Mouse (Mus musculus): Measurements from ENCODE around the gene Cog6. TPM values are rescaled to one million over a fixed set of nuclear protein-coding genes. Genes with fewer than 3 reads are reported as not detected.
A peak's percentile ranks its signal among the peaks of the same experiment; 100 is the strongest.
"Not testable (repeated sequence)": the region's sequence is repeated elsewhere in the genome, so short reads cannot be mapped to it uniquely, and the experiment has no call there.

Gene Cog6
- total RNA-seq, 2 experiments from 2014 or later, result 35.7 to 43.9 TPM

DNA sequence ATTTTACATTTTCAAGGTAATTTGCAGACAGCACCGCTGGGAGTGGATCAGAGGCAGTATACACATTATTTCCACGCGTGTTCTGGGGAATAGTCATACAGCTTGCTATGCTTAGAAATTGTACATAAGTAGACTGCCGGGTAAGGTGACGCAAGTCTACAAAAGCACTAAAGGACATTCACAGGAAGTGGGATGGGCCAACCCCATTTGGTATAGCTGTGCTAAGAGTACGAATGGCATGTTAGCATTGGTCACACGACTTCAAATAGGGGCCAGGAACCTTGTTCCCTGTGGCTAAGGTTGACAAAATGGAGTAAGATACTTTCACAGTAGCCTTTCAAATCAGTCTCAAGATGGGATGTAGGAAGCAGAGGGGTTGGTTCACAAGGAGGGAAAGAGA lies 19.9 kb upstream of the Cog6 start:
- no peak for DNase-seq (ENCODE audit: low spot score in 2 of 2)
- intact Hi-C loops (cut with DNase I), result no loop called here

- DNase-seq (ENCODE audit: low spot score in 2 of 2), result no peak
- intact Hi-C loops (cut with DNase I), result no loop called here
Measured at GRCm38 (mm10) chr3:53036076-53036475, 19.0 kb upstream of the Cog6 start.

GRCm38 (mm10) chr3:53033448-53033847 lies 16.4 kb upstream of the Cog6 start:
- intact Hi-C loops (cut with DNase I), result no loop called here
- DNase-seq (ENCODE audit: low spot score in 2 of 2), result no peak

GRCm38 (mm10) chr3:53032432-53032831 lies 15.4 kb upstream of the Cog6 start:
- intact Hi-C loops (cut with DNase I), result no loop called here
- no peak for DNase-seq (ENCODE audit: low spot score in 2 of 2)

DNA sequence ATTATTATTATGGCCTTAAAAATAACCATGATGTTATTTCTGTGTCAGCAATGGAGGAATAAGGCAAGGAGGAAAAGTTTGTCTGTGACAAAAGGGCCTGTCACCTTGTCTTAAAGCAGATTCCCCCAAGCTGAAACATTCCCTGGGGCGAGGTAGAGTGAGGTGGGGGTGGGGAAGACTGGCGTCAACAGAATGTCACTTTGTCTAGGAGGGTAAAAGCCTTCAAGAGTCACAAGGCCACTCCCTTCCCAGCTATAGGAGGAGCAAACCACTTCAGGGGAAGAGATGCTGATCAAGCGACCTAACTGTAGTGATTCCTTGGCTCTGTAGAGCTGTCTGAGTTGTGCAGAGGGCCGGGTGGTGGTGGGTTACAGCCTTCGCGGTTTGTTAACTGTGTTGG lies 14.5 kb upstream of the Cog6 start:
- intact Hi-C loops (cut with DNase I), result no loop called here
- no peak for DNase-seq (ENCODE audit: low spot score in 2 of 2)

GRCm38 (mm10) chr3:53029046-53029445 lies 12.0 kb upstream of the Cog6 start:
- intact Hi-C loops (cut with DNase I), result no loop called here
- DNase-seq (ENCODE audit: low spot score in 2 of 2), result peak; percentile 52 to 68

DNA sequence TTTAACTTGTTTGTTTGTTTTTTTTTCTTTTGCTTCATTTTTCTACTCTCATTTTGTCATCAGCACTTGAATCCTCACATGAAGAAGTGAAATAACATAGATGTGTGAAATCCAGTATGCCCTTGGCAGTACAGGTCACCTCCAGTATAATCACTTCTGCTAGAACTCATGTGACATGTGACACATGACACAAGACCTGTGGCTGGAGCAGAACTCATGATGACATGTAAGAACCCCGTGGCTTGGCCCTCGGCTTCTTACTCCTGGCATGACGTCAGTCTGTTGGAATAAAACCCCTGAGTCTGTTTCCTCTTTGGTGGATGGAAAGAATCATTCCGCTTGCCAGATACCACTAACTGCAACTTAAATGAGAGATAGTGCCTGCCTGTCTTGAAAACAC lies 10.3 kb upstream of the Cog6 start:
- DNase-seq (ENCODE audit: low spot score in 2 of 2), result no peak
- intact Hi-C loops (cut with DNase I), result no loop called here

- DNase-seq (ENCODE audit: low spot score in 2 of 2), result no peak
- intact Hi-C loops (cut with DNase I), result no loop called here
Measured at GRCm38 (mm10) chr3:53007411-53007810, 9.6 kb downstream of the Cog6 start.

DNA sequence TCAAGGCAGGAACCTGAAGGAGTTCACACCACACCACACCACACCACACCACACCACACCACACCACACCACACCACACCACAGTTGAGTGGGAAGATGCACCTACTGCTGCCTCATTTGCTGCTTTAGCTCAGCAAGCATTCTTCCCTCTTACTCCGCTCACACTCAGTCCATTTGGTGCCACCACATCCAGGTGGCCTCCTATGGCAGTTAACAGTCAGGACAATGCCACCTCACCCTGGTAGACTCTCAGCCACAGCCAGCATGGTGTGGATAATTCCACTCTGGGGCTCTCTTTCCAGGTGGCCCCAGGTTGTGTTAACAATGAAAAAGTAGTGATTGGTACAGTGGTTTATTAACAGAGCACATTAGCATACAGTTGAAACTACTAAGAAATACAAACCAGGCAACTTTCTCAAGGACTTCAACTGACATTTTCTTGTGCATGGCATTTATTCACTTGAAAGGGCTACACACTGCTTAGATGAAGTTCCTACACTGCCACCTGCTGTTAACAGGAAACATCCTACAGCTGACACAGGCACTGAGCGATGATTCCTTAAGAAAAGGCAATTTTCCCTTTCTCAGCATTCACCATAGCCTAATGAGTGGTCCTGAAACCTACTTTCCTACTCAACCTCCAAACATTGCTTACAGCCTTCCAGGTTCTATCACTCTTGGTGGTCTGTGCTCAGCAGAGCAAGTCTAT lies 12.5 kb downstream of the Cog6 start:
- no peak for DNase-seq (ENCODE audit: low spot score in 2 of 2)
- intact Hi-C loops (cut with DNase I), result loop anchor here (5.0 kb wide), 1 partner anchor 747 kb away; no protein-coding TSS in a partner anchor

GRCm38 (mm10) chr3:53002076-53002475 lies 15.0 kb downstream of the Cog6 start:
- no peak for DNase-seq (ENCODE audit: low spot score in 2 of 2)
- intact Hi-C loops (cut with DNase I), result loop anchor here (5.0 kb wide), 1 partner anchor 745 kb away; no protein-coding TSS in a partner anchor

- no peak for DNase-seq (ENCODE audit: low spot score in 2 of 2)
- intact Hi-C loops (cut with DNase I), result loop anchor here (5.0 kb wide), 1 partner anchor 743 kb away; no protein-coding TSS in a partner anchor
Measured at GRCm38 (mm10) chr3:52999996-53000395, 17.0 kb downstream of the Cog6 start.

DNA sequence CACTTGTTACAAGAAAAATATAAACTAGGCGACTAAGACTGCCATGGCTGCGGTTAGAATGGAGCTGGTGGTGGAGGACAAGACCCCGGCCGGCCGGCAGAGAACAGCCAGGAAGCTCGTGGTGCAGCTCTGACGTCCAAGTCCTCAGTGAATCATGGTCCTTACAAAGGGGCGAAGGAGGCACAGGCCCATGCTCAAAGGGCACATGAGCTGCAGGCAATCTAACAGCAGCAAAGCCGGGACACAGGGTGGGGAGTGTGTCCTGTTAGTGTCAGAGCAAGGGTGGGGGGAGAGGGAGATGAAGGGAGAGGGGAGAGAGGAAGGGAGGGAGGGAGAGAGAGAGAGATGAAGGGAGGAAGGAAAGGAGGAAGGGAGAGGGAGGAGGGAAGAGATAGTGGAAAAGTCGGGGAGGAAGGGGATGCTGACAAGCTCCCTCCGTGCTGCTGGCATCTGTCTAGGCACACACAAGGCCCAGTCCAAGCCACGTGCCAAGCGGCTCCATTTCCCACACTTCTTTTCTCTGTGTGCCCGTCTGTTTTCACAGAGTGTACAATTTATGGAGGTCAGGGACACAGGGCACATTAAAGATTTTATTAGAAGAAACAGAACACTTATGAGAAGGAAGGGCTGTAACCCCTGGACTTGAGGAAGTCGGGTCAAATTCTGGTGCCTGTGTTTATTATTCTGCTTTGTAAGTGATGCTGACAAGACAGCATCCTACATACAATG lies 17.9 kb downstream of the Cog6 start:
- DNase-seq (ENCODE audit: low spot score in 2 of 2), result no peak
- intact Hi-C loops (cut with DNase I), result no loop called here

- no peak for DNase-seq (ENCODE audit: low spot score in 2 of 2)
- intact Hi-C loops (cut with DNase I), result no loop called here
Measured at GRCm38 (mm10) chr3:52997381-52997780, 19.7 kb downstream of the Cog6 start.

GRCm38 (mm10) chr3:52996635-52997034 lies 20.4 kb downstream of the Cog6 start:
- DNase-seq (ENCODE audit: low spot score in 2 of 2), result no peak
- intact Hi-C loops (cut with DNase I), result no loop called here

- intact Hi-C loops (cut with DNase I), result no loop called here
- DNase-seq (ENCODE audit: low spot score in 2 of 2), result no peak
Measured at GRCm38 (mm10) chr3:52994666-52995065, 22.4 kb downstream of the Cog6 start.

- intact Hi-C loops (cut with DNase I), result no loop called here
- DNase-seq (ENCODE audit: low spot score in 2 of 2), result no peak
Measured at GRCm38 (mm10) chr3:52993296-52993695, 23.7 kb downstream of the Cog6 start.

GRCm38 (mm10) chr3:52990041-52990737 lies 26.8 kb downstream of the Cog6 start:
- intact Hi-C loops (cut with DNase I), result no loop called here
- no peak for DNase-seq (ENCODE audit: low spot score in 2 of 2)

GRCm38 (mm10) chr3:52985508-52985941 lies 31.5 kb downstream of the Cog6 start:
- intact Hi-C loops (cut with DNase I), result not testable (repeated sequence)

GRCm38 (mm10) chr3:52983772-52984171 lies 33.3 kb downstream of the Cog6 start:
- peak in 1 of 2 experiments; percentile 20 for DNase-seq (ENCODE audit: low spot score in 2 of 2)
- intact Hi-C loops (cut with DNase I), result no loop called here

More at GRCm38 (mm10) chr3:52985508-52985941, 31.5 kb downstream of the Cog6 start:
- DNase-seq (ENCODE audit: low spot score in 2 of 2), result not testable (repeated sequence)

- intact Hi-C loops (cut with DNase I), result no loop called here
Measured at GRCm38 (mm10) chr3:52982993-52983392, 34.0 kb downstream of the Cog6 start.

More at GRCm38 (mm10) chr3:52982993-52983392, 34.0 kb downstream of the Cog6 start:
- no peak for DNase-seq (ENCODE audit: low spot score in 2 of 2)

All from left cerebral cortex, postnatal 36 days (tissue).